Mouse (Mus musculus) midbrain, embryonic 16.5 days (tissue): ENCODE results near the gene Dusp28. TPM values are rescaled to one million over a fixed set of nuclear protein-coding genes. Genes with fewer than 3 reads are reported as not detected.

Source experiments
- ATAC-seq: fragments of 200-750 bp; cut with Nextera tagmentation; 2 replicates; pipeline ENCODE4 v1.8.0; 2017; ENCODE audit warnings: moderate TSS enrichment
- H3K27ac ChIP-seq: fragments of 300-500 bp; sonication (generic); 2 replicates; pipeline ENCODE4 v1.5.1; 2014; ENCODE audit warnings: mild to moderate bottlenecking, low read length, mixed read lengths
- H3K27me3 ChIP-seq: fragments of 300-500 bp; sonication (generic); 2 replicates; pipeline ENCODE4 v1.6.1; 2014; ENCODE audit warnings: low read depth, low read length, mixed read lengths; ENCODE audit not compliant: control insufficient read depth, insufficient read depth
- H3K36me3 ChIP-seq: fragments of 300-500 bp; sonication (generic); 2 replicates; pipeline ENCODE4 v1.6.1; 2014; ENCODE audit warnings: mild to moderate bottlenecking, low read length, moderate library complexity, mixed read lengths; ENCODE audit not compliant: control insufficient read depth, insufficient read depth
- H3K4me1 ChIP-seq: fragments of 300-500 bp; sonication (generic); 2 replicates; pipeline ENCODE4 v1.6.1; 2014; ENCODE audit warnings: mild to moderate bottlenecking, low read length, mixed read lengths; ENCODE audit not compliant: control insufficient read depth, insufficient read depth
- H3K4me2 ChIP-seq: fragments of 300-500 bp; sonication (generic); 2 replicates; pipeline ENCODE4 v1.6.1; 2014; ENCODE audit warnings: mild to moderate bottlenecking, low read length, mixed read lengths
- H3K4me3 ChIP-seq: fragments of 300-500 bp; sonication (generic); 2 replicates; pipeline ENCODE4 v1.5.1; 2014; ENCODE audit warnings: low read depth, mild to moderate bottlenecking, low read length, moderate library complexity, mixed read lengths
- H3K9ac ChIP-seq: fragments of 300-500 bp; sonication (generic); 2 replicates; pipeline ENCODE4 v1.6.1; 2014; ENCODE audit warnings: low read depth, low read length, mixed read lengths
- H3K9me3 ChIP-seq: fragments of 300-500 bp; sonication (generic); replicated peaks from 2 replicates; pipeline ENCODE4 v1.6.1; 2014; ENCODE audit warnings: mild to moderate bottlenecking, low read length, mixed read lengths; ENCODE audit not compliant: control insufficient read depth, poor library complexity, severe bottlenecking
- WGBS: fragments of 180-500 bp; shearing (Covaris S2); extraction: QIAGEN DNeasy Blood & Tissue Kit; methylation state at CpG from one replicate; pipeline ENCODE4 v1.1.7; 2014; 5-methylcytosine and 5-hydroxymethylcytosine counted together
- polyA plus RNA-seq: library from polyadenylated mRNA; unstranded; fragments of >200 nt; fragmentation: Nextera tagmentation; extraction: Ambion mirVana; gene quantifications from 2 replicates; pipeline ENCODE4 v1.2.1, GENCODE M21; 2015

The Dusp28 gene
- polyA plus RNA-seq, 1 experiment from 2014 or later: 17.5 TPM

- Histone ChIP-seq H3K4me3 (peak within 1 kb of the TSS; percentile 9; the same call in 1 of the 2 replicates), H3K27ac (no peak within 1 kb of the TSS), H3K4me2 (peak within 1 kb of the TSS; percentile 32), H3K27me3 (no peaks in the 10 kb centered on the region; the same call in 1 of the 2 replicates), H3K9me3 (no peaks in the 10 kb centered on the region), H3K36me3 (no peaks in the 10 kb centered on the region), H3K9ac (no peak within 1 kb of the TSS), H3K4me1 (peaks cover 4% of the 10 kb centered on the region)
- no peak for ATAC-seq
- WGBS: under 1% methylated on average over 15 of the region's 15 CpGs
These were observed 4.0 kb upstream of the Dusp28 start, which contains the start of gene Ankmy1 for GRCm38 (mm10) chr1:92902786-92903185. Gene Ankmy1, minus strand, starts transcription at chr1:92902906.

DNA sequence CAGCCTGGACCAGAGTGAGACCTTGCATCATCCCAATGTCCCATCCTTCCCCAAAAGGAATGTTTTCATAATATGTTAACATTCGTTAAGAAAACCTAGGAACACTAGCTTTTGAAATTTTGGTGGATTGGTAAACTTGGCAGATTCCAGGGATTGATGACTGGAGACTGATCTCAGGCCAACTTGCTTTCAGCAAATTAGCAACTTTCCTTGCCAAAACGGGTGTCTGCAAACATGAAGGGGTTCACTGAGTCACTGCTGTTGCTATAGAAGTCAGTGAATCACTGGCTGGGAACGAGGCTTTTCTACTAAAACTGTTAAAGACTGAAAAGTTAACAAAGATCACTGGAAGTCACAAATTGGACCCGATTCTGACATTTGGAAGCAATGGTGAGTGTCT lies 3.2 kb upstream of the Dusp28 start:
- no peak for ATAC-seq
- Histone ChIP-seq H3K4me3 (no peak overlapping the region), H3K9me3 (no peaks in the 10 kb centered on the region), H3K4me2 (no peak overlapping the region), H3K27me3 (no peaks in the 10 kb centered on the region; the same call in 1 of the 2 replicates), H3K9ac (no peak overlapping the region), H3K36me3 (no peaks in the 10 kb centered on the region), H3K4me1 (peaks cover 8% of the 10 kb centered on the region), H3K27ac (no peak overlapping the region)
- 82% methylated on average over 4 of the region's 4 CpGs for whole genome bisulfite sequencing

- 91% methylated on average over 2 of the region's 2 CpGs for WGBS
- ATAC-seq: no peak
These were observed 974 bp upstream of the Dusp28 start for GRCm38 (mm10) chr1:92905703-92906310.

GRCm38 (mm10) chr1:92907632-92908360 lies 1.0 kb downstream of the Dusp28 start:
- peak overlapping the region; percentile 74 for H3K4me2 ChIP-seq
- no peaks in the 10 kb centered on the region for H3K27me3 ChIP-seq
- H3K4me1 ChIP-seq: peaks cover 31% of the 10 kb centered on the region
- no peak for ATAC-seq
- 46% methylated on average over 20 of the region's 20 CpGs for WGBS
- peak overlapping the region; percentile 80 for H3K9ac ChIP-seq
- peak overlapping the region; percentile 58 for H3K4me3 ChIP-seq
- no peaks in the 10 kb centered on the region for H3K9me3 ChIP-seq
- H3K36me3 ChIP-seq: no peaks in the 10 kb centered on the region
- H3K27ac ChIP-seq: peak overlapping the region; percentile 93

More at GRCm38 (mm10) chr1:92905703-92906310, 974 bp upstream of the Dusp28 start:
- Histone ChIP-seq H3K27me3 (no peaks in the 10 kb centered on the region; the same call in 1 of the 2 replicates), H3K4me1 (peaks cover 19% of the 10 kb centered on the region), H3K4me3 (no peak overlapping the region), H3K9me3 (no peaks in the 10 kb centered on the region), H3K4me2 (no peak overlapping the region), H3K36me3 (no peaks in the 10 kb centered on the region), H3K27ac (no peak overlapping the region), H3K9ac (no peak overlapping the region)

- Histone ChIP-seq H3K4me1 (peaks cover 35% of the 10 kb centered on the region), H3K4me2 (no peak overlapping the region), H3K36me3 (no peaks in the 10 kb centered on the region), H3K27ac (no peak overlapping the region), H3K27me3 (no peaks in the 10 kb centered on the region), H3K9ac (no peak overlapping the region), H3K9me3 (no peaks in the 10 kb centered on the region), H3K4me3 (no peak overlapping the region)
- no peak for ATAC-seq
- WGBS: 95% methylated on average over 3 of the region's 3 CpGs
These were observed 1.9 kb downstream of the Dusp28 start for GRCm38 (mm10) chr1:92908664-92909063.

GRCm38 (mm10) chr1:92909068-92909467 lies 2.3 kb downstream of the Dusp28 start:
- H3K9me3 ChIP-seq: no peaks in the 10 kb centered on the region
- H3K9ac ChIP-seq: no peak overlapping the region
- no peak overlapping the region for H3K4me2 ChIP-seq
- H3K36me3 ChIP-seq: no peaks in the 10 kb centered on the region
- peaks cover 35% of the 10 kb centered on the region for H3K4me1 ChIP-seq
- WGBS: 65% methylated on average over 4 of the region's 4 CpGs
- H3K27ac ChIP-seq: no peak overlapping the region
- no peak for ATAC-seq
- no peaks in the 10 kb centered on the region for H3K27me3 ChIP-seq
- H3K4me3 ChIP-seq: no peak overlapping the region

GRCm38 (mm10) chr1:92910239-92910885 lies 3.6 kb downstream of the Dusp28 start, which contains the start of gene Rnpepl1:
Gene Rnpepl1, plus strand, starts transcription at chr1:92910783.
- Histone ChIP-seq H3K27me3 (no peaks in the 10 kb centered on the region), H3K9me3 (no peaks in the 10 kb centered on the region), H3K36me3 (peaks cover 9% of the 10 kb centered on the region), H3K4me2 (peak within 1 kb of the TSS; percentile 99), H3K4me3 (peak within 1 kb of the TSS; percentile 90), H3K27ac (peak within 1 kb of the TSS; percentile 97), H3K9ac (peak within 1 kb of the TSS; percentile 89), H3K4me1 (peaks cover 35% of the 10 kb centered on the region)
- WGBS: under 1% methylated on average over 35 of the region's 57 CpGs
- peak; percentile 78 for ATAC-seq

- Histone ChIP-seq H3K4me3 (peak overlapping the region; percentile 90), H3K36me3 (peaks cover 15% of the 10 kb centered on the region), H3K4me1 (peaks cover 35% of the 10 kb centered on the region), H3K9ac (peak overlapping the region; percentile 89), H3K27ac (peak overlapping the region; percentile 97), H3K9me3 (no peaks in the 10 kb centered on the region), H3K4me2 (peak overlapping the region; percentile 99), H3K27me3 (no peaks in the 10 kb centered on the region)
- under 1% methylated on average over 60 of the region's 85 CpGs for WGBS
- ATAC-seq: peak; percentile 32
These were observed 4.3 kb downstream of the Dusp28 start for GRCm38 (mm10) chr1:92910925-92911720.
